Mouse (Mus musculus) myocyte (in vitro differentiated cells): ENCODE data around the gene Gm10142.

Source experiments
- MYOD1 ChIP-seq, 3 experiments: IDR thresholded peaks; one replicate each; pipeline ENCODE4 v1.6.1; 2011; ENCODE audit warnings: control low read depth in 2 of 3, low read depth in 2 of 3, mild to moderate bottlenecking in 2 of 3, moderate library complexity in 1 of 3; ENCODE audit not compliant: insufficient read length in 2 of 3, control insufficient read depth in 1 of 3
- MYOG ChIP-seq, 3 experiments: IDR thresholded peaks; one replicate each; pipeline ENCODE4 v1.6.1; 2011; ENCODE audit warnings: control low read depth in 2 of 3, low read depth in 2 of 3, mild to moderate bottlenecking in 2 of 3; ENCODE audit not compliant: insufficient read length in 2 of 3, control insufficient read depth in 1 of 3, insufficient read depth in 1 of 3
- POLR2A ChIP-seq: IDR thresholded peaks from one replicate; pipeline ENCODE4 v1.6.1; 2011; ENCODE audit warnings: low read depth, mild to moderate bottlenecking, control low read depth, moderate library complexity; ENCODE audit not compliant: insufficient read length
- REST ChIP-seq: IDR thresholded peaks from one replicate; pipeline ENCODE4 v1.6.1; 2011; ENCODE audit warnings: mild to moderate bottlenecking, control low read depth, moderate library complexity; ENCODE audit not compliant: insufficient read depth, insufficient read length
- TCF12 ChIP-seq: IDR thresholded peaks from one replicate; pipeline ENCODE4 v1.6.1; 2011; ENCODE audit warnings: mild to moderate bottlenecking, control low read depth; ENCODE audit not compliant: poor library complexity, insufficient read depth, severe bottlenecking

- TF ChIP-seq REST: no peak
- no peak for TF ChIP-seq MYOD1 (IDR thresholded peaks at IDR 0.05; ENCODE audit: control insufficient read depth in 1 of 3, insufficient read length in 2 of 3, low read depth in 2 of 3)
- TF ChIP-seq POLR2A: no peak
- TF ChIP-seq TCF12: no peak
- TF ChIP-seq MYOG (IDR thresholded peaks at IDR 0.05; ENCODE audit: control insufficient read depth in 1 of 3, insufficient read depth in 1 of 3, insufficient read length in 2 of 3, low read depth in 2 of 3): no peak
These were observed 13.6 kb downstream of the Gm10142 start for GRCm38 (mm10) chr10:77729241-77729640.
